Mouse (Mus musculus) kidney, adult 2 months (tissue): Measurements from ENCODE around the gene Herc1.

Experiments used
- CTCF ChIP-seq: fragments of 200-500 bp; conservative IDR thresholded peaks from 2 replicates; pipeline ENCODE4 v1.5.1; 2011; ENCODE audit warnings: low read depth, mild to moderate bottlenecking, control low read depth, low read length, moderate library complexity, mixed read lengths; ENCODE audit not compliant: insufficient read depth, insufficient read length
- POLR2A ChIP-seq: fragments of 200-500 bp; IDR thresholded peaks from one replicate; pipeline ENCODE4 v1.6.1; 2011; ENCODE audit warnings: low read depth, low read length, control low read depth

DNA sequence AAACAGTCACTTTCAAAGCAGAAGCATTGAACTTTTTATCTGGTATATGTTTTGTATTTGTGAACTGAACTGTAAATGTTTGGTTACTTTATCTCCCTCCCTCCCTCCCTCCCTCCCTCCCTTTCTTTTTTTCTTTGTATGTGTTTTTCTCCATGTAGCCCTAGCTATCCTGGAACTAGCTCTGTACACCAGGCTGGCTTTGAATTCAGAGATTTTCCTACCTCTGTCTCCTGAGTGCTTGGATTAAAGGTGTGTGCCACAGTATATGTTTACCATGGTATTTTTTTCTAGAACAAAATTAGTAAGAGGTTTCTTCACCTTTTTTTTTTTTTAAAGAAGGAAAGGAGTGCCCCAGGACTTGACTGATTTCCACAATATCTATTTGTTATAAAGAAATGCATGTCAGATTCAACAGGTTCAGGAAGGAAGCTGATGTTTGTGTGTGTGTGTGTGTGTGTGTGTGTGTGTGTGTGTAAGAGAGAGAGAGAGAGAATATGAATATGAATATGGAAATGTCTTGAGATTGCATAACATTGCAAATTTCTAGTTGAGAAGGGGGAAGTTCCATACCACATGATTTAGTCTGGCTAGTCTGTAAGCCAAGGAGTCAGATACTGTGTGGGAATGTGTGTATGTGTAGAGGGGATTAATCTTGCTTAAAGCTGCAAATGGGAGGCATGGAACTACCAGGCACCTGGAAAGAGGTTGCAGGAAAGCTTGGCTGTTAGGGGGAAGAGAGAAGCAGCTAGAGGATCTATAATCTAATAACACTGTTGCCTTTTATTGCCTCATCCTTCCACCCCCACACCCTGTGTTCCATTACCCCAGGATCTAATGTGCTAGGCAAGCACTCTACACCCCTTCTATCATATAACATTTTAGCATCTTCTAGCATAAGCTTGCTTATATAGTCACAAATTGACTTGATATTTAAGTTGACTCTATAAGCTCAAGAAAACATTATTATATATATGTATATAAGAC lies 24.5 kb downstream of the Herc1 start:
- TF ChIP-seq CTCF = no peak
- TF ChIP-seq POLR2A = no peak
